Mouse (Mus musculus) ES-E14 (cell line): ENCODE measurements around the gene Ube2g2. TPM values are rescaled to one million over a fixed set of nuclear protein-coding genes. Genes with fewer than 3 reads are reported as not detected.
A peak's percentile ranks its signal among the peaks of the same experiment; 100 is the strongest.
"Not testable (repeated sequence)": the region's sequence is repeated elsewhere in the genome, so short reads cannot be mapped to it uniquely, and the experiment has no call there.

Experiments
- DNase-seq: peaks from one replicate; pipeline ENCODE4 v3.0.0-alpha.2; 2013; ENCODE audit warnings: low read depth, low spot score
- H3K27ac ChIP-seq: 2 replicates; pipeline ENCODE4 v1.5.1; 2012; ENCODE audit warnings: low read depth, mild to moderate bottlenecking, low read length, moderate library complexity, mixed read lengths; ENCODE audit not compliant: poor library complexity, insufficient read depth, severe bottlenecking
- H3K36me3 ChIP-seq: 2 replicates; pipeline ENCODE4 v1.6.1; 2012; ENCODE audit warnings: mild to moderate bottlenecking, low read length, moderate library complexity, mixed read lengths; ENCODE audit not compliant: control insufficient read depth, poor library complexity, insufficient read depth, severe bottlenecking
- H3K4me1 ChIP-seq, 2 experiments: fragments of 150-350 bp in 1 of 2; sonication (generic) in 1 of 2; 2 replicates each; pipeline ENCODE4 v1.6.1; 2012; ENCODE audit warnings: low read length in 2 of 2, mild to moderate bottlenecking in 1 of 2, mixed read lengths in 1 of 2; ENCODE audit not compliant: control insufficient read depth in 2 of 2, insufficient read depth in 2 of 2, poor library complexity in 1 of 2
- H3K4me3 ChIP-seq, 2 experiments: fragments of 150-350 bp in 1 of 2; sonication (generic) in 1 of 2; 2 replicates each; pipeline ENCODE4 v1.5.1; 2012; ENCODE audit warnings: low read length in 2 of 2, low read depth in 1 of 2, mild to moderate bottlenecking in 1 of 2, mixed read lengths in 1 of 2; ENCODE audit not compliant: insufficient read depth in 1 of 2, poor library complexity in 1 of 2, severe bottlenecking in 1 of 2
- H3K9ac ChIP-seq: 2 replicates; pipeline ENCODE4 v1.6.1; 2012; ENCODE audit warnings: low read depth, mild to moderate bottlenecking, low read length, mixed read lengths; ENCODE audit not compliant: poor library complexity, insufficient read depth, severe bottlenecking
- H3K9me3 ChIP-seq: fragments of 150-350 bp; sonication (generic); 2 replicates; pipeline ENCODE4 v1.6.1; 2012; ENCODE audit warnings: low read depth, mild to moderate bottlenecking, low read length; ENCODE audit not compliant: control insufficient read depth, insufficient read depth
- CHD2 ChIP-seq: IDR thresholded peaks from 2 replicates; pipeline ENCODE4 v1.6.1; 2014; ENCODE audit warnings: mild to moderate bottlenecking, low read depth, low read length, inconsistent platforms
- HCFC1 ChIP-seq: IDR thresholded peaks from 2 replicates; pipeline ENCODE4 v1.6.1; 2012; ENCODE audit warnings: low read length, inconsistent platforms, borderline replicate concordance; ENCODE audit not compliant: insufficient read depth
- MAFK ChIP-seq: IDR thresholded peaks from 2 replicates; pipeline ENCODE4 v1.6.1; 2014; ENCODE audit warnings: mild to moderate bottlenecking, low read depth, low read length, inconsistent platforms; ENCODE audit not compliant: insufficient read depth
- ZC3H11A ChIP-seq: IDR thresholded peaks from 2 replicates; pipeline ENCODE4 v1.6.1; 2012; ENCODE audit warnings: low read depth, mild to moderate bottlenecking, inconsistent platforms, low read length, borderline replicate concordance
- ZNF384 ChIP-seq: IDR thresholded peaks from 2 replicates; pipeline ENCODE4 v1.6.1; 2012; ENCODE audit warnings: low read depth, low read length, inconsistent platforms
- in situ Hi-C, 2 experiments: fragments of 600-800 bp; cut with MboI; formaldehyde crosslinking; loops; one replicate each; pipeline ENCODE4 v1.15.1; 2025; ENCODE audit warnings: low sequenced_read_pairs in 2 of 2, inconsistent platforms in 1 of 2; ENCODE audit not compliant: unreplicated experiment in 2 of 2
- total RNA-seq: library from RNA; depleted of rRNA; stranded (reverse); fragments of 300-350 nt; gene quantifications from 2 replicates; pipeline ENCODE4 v1.2.3, GENCODE M21; 2012

Gene Ube2g2
- total RNA-seq, 1 experiment = 32.7 TPM

DNA sequence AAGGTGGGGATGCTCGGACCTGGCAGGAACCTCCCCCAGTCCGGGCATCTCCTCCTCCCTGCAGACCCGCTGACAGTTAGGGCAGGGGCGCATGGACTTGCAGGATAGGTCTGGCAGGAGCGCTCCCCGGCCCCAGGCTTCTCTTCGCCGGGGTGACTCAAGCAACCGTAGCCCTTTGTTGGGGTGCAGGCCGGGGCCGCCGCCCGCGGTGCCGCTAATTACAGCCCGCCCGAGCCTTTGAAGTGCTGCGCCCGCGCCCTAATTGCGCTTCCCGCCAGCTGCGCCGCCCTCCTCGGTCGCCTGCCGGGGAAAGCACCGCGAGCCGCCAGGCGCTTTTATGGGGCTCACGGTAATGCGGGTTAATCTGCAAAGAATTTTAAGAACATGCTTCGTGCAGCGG, 55.5 kb downstream of the Ube2g2 start:
- Histone ChIP-seq H3K4me3 (peak overlapping the region; percentile 12 to 54; a peak in 3 of 4 replicates), H3K9ac (no peak overlapping the region), H3K36me3 (no peaks in the 10 kb centered on the region), H3K4me1 (peaks cover 0 to 10% of the 10 kb centered on the region in 2 experiments; a peak in 2 of 4 replicates), H3K9me3 (no peaks in the 10 kb centered on the region), H3K27ac (no peak overlapping the region)
- in situ Hi-C loops = no loop called here
- DNase-seq = no peak
- TF ChIP-seq ZC3H11A = no peak
- TF ChIP-seq CHD2 = no peak
- no peak for TF ChIP-seq HCFC1

DNA sequence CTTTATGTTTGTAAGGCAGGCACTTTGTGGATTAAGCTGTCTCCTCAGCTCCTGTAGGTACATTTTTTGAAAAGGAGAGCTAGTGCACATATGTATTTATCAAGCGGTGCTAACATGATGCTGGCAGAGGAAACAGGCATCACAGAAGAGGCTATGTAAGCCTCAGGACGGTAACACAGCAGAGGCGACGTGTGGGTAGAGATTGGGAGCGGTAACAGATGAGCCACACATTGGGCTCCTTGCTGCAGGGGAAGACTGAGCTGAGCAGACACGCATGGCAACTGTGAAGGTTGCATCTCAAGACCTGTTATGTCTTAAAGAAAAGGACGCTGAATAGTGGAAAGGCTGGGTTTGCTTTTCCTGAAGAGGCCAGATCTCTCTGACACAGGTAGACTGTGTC, 60.9 kb downstream of the Ube2g2 start:
- TF ChIP-seq ZNF384 (no peak), ZC3H11A (no peak), MAFK (no peak), CHD2 (no peak), HCFC1 (no peak)

DNA sequence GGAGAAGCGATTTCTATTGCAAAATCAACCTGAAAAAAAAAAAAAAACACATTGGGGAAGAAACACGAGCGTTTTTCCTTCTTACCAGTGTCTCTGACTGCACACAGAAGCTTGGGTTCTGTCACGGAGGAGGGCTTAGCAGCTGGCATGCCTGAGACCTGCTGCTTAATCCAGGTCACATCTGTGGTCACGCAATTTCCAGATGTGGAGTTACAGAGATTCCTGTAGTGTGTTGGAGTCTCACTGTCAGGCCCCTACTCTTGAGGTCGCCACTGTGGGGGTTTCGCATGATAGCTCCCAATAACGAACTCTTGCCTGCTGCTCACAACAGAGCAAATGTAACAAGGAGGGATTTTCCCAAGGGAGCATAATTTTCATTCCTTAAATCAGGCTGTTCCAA, 62.1 kb downstream of the Ube2g2 start:
- no peaks in the 10 kb centered on the region for H3K9me3 ChIP-seq
- no peak for DNase-seq
- no peak overlapping the region for H3K4me3 ChIP-seq
- no peak overlapping the region for H3K27ac ChIP-seq
- H3K4me1 ChIP-seq = peaks cover 2 to 7% of the 10 kb centered on the region in 2 experiments; a peak in 2 of 4 replicates
- in situ Hi-C loops = no loop called here
- no peak for TF ChIP-seq ZC3H11A
- no peak for TF ChIP-seq CHD2
- TF ChIP-seq HCFC1 = no peak
- TF ChIP-seq ZNF384 = no peak
- no peak for TF ChIP-seq MAFK
- no peak overlapping the region for H3K9ac ChIP-seq
- H3K36me3 ChIP-seq = no peaks in the 10 kb centered on the region

More for the DNA sequence above, 60.9 kb downstream of the Ube2g2 start:
- Histone ChIP-seq H3K9ac (no peak overlapping the region), H3K9me3 (no peaks in the 10 kb centered on the region), H3K36me3 (no peaks in the 10 kb centered on the region), H3K27ac (no peak overlapping the region), H3K4me3 (no peak overlapping the region), H3K4me1 (peaks cover 2 to 7% of the 10 kb centered on the region in 2 experiments; a peak in 2 of 4 replicates)
- DNase-seq = no peak
- in situ Hi-C loops = no loop called here

DNA sequence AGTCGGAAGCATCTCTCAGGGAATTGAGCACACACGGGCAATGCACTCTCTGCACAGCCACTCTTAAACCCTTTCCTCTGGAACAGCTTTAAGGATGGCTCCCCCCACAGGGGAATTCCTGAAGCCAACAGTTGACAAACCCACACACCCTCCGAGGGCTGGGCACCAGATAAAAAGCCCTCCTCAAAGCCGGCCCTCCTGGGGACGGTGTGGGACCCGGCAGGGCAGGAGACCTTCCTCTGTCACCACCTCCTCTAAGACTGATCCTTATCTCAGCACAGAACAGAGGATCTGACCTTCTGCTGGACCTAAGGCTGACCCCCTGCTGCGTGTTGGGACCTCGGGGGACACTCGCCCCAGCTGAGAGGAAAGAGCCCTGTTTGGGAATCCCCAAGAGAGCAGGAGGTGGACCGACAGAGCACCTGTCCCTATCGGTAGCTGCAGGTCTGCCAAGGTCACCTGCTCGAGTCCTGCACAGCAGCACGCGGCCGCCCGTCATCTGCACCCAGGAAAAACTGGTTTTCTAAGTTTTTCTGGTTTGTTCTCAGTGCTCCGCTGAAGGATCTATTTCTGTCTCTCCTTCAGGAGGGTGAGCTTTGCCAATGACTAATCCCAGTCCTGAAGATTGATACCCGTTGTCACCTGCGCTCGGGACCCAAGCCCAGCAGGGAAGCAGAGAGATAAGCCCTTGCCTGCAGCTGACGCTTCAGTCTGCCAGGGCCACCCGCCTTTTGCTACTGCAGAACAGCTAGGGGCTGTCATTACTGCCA, 64.0 kb downstream of the Ube2g2 start, which contains the start of gene Tspear:
Gene Tspear, plus strand, starts transcription at position 675 of the 770 bp plus-strand sequence.
- Histone ChIP-seq H3K4me1 (peaks cover 2 to 13% of the 10 kb centered on the region in 2 experiments; a peak in 2 of 4 replicates), H3K36me3 (no peaks in the 10 kb centered on the region), H3K27ac (no peak within 1 kb of the TSS), H3K9ac (no peak within 1 kb of the TSS), H3K9me3 (no peaks in the 10 kb centered on the region), H3K4me3 (no peak within 1 kb of the TSS)
- in situ Hi-C loops = no loop called here
- DNase-seq = no peak
- no peak for TF ChIP-seq CHD2
- TF ChIP-seq ZNF384 = no peak
- no peak for TF ChIP-seq HCFC1

DNA sequence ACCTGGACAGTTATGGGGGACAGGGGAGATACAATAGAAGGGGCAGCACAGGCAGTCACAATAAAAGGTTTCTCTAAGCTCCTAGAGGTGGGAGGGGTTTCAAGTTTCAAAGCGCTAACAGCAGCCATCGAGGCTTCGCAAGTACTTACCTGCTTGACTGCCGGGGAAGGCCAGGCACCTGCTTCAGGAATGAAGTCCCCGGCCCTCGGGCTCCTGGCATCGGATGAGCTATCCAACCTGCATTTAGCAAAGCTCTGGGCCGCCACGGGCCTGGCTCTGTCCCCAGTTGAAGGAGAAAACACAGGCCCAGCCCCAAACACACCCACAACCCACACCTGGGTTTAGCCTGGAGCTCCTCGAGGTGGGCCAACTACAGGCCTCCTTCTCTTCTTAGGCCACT, 64.9 kb downstream of the Ube2g2 start:
- Histone ChIP-seq H3K9ac (no peak overlapping the region), H3K27ac (no peak overlapping the region), H3K9me3 (no peaks in the 10 kb centered on the region), H3K36me3 (no peaks in the 10 kb centered on the region), H3K4me1 (peaks cover 2 to 13% of the 10 kb centered on the region in 2 experiments; a peak in 2 of 4 replicates), H3K4me3 (no peak overlapping the region)
- no peak for TF ChIP-seq HCFC1
- TF ChIP-seq CHD2 = no peak
- no peak for TF ChIP-seq MAFK
- TF ChIP-seq ZNF384 = no peak
- TF ChIP-seq ZC3H11A = no peak
- DNase-seq = no peak
- in situ Hi-C loops = no loop called here

DNA sequence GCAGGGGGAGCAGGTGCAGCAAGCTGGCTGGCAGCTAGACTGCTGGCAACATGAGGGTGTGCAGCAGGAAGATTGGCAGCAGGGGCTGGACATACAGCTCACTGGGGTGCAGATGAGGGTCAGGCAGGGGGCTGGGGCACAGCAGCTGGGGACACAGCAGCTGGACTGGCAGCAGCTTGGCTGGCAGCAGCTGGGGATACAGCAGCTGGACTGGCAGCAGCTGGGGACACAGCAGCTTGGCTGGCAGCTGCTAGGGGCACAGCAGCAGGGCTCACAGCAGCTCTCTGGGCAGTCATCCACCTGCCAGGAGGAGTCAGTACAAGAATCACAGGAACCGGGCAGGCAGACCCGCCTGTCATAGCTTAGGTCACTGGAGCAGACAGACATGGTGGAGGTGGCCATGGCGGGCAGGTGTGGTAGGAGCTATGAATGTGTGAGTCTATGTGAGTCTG, 68.3 kb downstream of the Ube2g2 start, which contains the start of gene Gm19402:
Gene Gm19402, minus strand, starts transcription at position 402 of the 452 bp plus-strand sequence.
- H3K9me3 ChIP-seq, in situ Hi-C loops, H3K4me1 ChIP-seq, H3K4me3 ChIP-seq, H3K27ac ChIP-seq, DNase-seq, H3K36me3 ChIP-seq, H3K9ac ChIP-seq: not testable (repeated sequence)
